27 mouse cellular contexts compared by ENCODE assay signal in the genomic region with DNA sequence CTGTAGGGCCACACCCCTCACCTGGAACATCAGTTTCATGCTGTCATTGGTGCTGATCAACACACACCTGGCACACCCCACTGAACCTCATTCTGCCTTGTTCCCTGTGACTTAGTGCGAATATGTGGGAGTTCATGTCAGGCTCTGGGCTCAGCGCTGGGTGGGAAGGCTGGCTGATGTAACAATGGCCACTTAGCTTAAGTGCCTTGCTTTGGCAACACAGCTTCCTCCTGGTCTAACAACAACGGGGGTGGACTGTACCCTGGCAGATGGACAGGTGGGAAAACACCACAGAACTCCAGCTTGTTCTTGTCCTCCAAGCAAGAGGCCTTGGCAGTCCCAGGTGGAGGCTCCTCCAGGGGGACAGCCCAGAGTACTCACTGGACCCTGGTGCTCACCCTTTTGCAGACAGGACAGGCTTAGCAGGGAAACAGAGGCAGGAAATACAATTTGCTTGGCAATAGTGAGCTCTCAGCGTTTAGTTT. TPM values are rescaled to one million over a fixed set of nuclear protein-coding genes. Genes with fewer than 3 reads are reported as not detected.
"Had no signal": no experiment of that assay in that cellular context is flagged by ENCODE, and none has a peak within 500 bp of the region (broad histone marks: within the 10 kb centered on the region; RNA-seq: fewer than 3 reads in every experiment).

No protein-coding gene starts in this region.

- H3K27ac ChIP-seq: layer of hippocampus, adult 2 months; limb, embryonic 10.5 days; limb, embryonic 13.5 days; liver, embryonic 12.5 days; liver, embryonic 15.5 days; macrophage; midbrain, embryonic 12.5 days; midbrain, embryonic 15.5 days; neural tube, embryonic 12.5 days; neural tube, embryonic 15.5 days had no signal

- H3K4me3 ChIP-seq: layer of hippocampus, adult 2 months; limb, embryonic 10.5 days; limb, embryonic 13.5 days; liver, embryonic 12.5 days; liver, embryonic 15.5 days; midbrain, embryonic 12.5 days; midbrain, embryonic 15.5 days; neural tube, embryonic 12.5 days; neural tube, embryonic 15.5 days had no signal

- H3K4me1 ChIP-seq: limb, embryonic 10.5 days; limb, embryonic 13.5 days; liver, embryonic 12.5 days; liver, embryonic 15.5 days; midbrain, embryonic 12.5 days; midbrain, embryonic 15.5 days; neural tube, embryonic 12.5 days; neural tube, embryonic 15.5 days had no signal

- H3K9me3 ChIP-seq: limb, embryonic 10.5 days; limb, embryonic 13.5 days; liver, embryonic 12.5 days; liver, embryonic 15.5 days; midbrain, embryonic 12.5 days; midbrain, embryonic 15.5 days; neural tube, embryonic 12.5 days; neural tube, embryonic 15.5 days had no signal

- DNase-seq: kidney, adult 18-20 months; kidney, adult 9 months; kidney, postnatal 14 days; layer of hippocampus, adult 9-11 months; liver; lung, embryonic 14.5 days; right cerebral cortex, adult 18-20 months; right cerebral cortex, postnatal 14 days; right cerebral cortex, postnatal 4 days; thymus, adult 2 months; thymus, postnatal 14 days; thymus, postnatal 4 days had no signal

- H3K36me3 ChIP-seq: limb, embryonic 10.5 days; limb, embryonic 13.5 days; liver, embryonic 12.5 days; liver, embryonic 15.5 days; midbrain, embryonic 12.5 days; midbrain, embryonic 15.5 days; neural tube, embryonic 12.5 days; neural tube, embryonic 15.5 days had no signal

- H3K9ac ChIP-seq: limb, embryonic 13.5 days; liver, embryonic 12.5 days; liver, embryonic 15.5 days; lung, embryonic 14.5 days; midbrain, embryonic 12.5 days; midbrain, embryonic 15.5 days; neural tube, embryonic 12.5 days; neural tube, embryonic 15.5 days had no signal

- H3K4me2 ChIP-seq: limb, embryonic 13.5 days; liver, embryonic 12.5 days; liver, embryonic 15.5 days; lung, embryonic 14.5 days; midbrain, embryonic 12.5 days; midbrain, embryonic 15.5 days; neural tube, embryonic 12.5 days; neural tube, embryonic 15.5 days had no signal

- ATAC-seq: intestine, embryonic 16.5 days; liver, embryonic 12.5 days; midbrain, embryonic 15.5 days had no signal

- H3K27me3 ChIP-seq: midbrain, embryonic 12.5 days; midbrain, embryonic 15.5 days; neural tube, embryonic 15.5 days had no signal

RNA-seq across cellular contexts. Expression of a gene that starts 3.1 kb away (rescaled TPM):
- total RNA-seq: layer of hippocampus, adult 2 months; layer of hippocampus, postnatal 25 days; left cerebral cortex, adult 18-20 months; left cerebral cortex, postnatal 25 days had no signal
- polyA plus RNA-seq: large intestine, adult 2 months; liver, embryonic 12.5 days; liver, embryonic 15.5 days; macrophage; midbrain, embryonic 15.5 days had no signal

RNA-seq across cellular contexts. Expression of a gene that starts 48.0 kb away (rescaled TPM):
- polyA plus RNA-seq: macrophage had no signal
